Mouse (Mus musculus) forebrain, embryonic 16.5 days (tissue): Measurements from ENCODE around the gene Zfp414. TPM values are rescaled to one million over a fixed set of nuclear protein-coding genes. Genes with fewer than 3 reads are reported as not detected.

ENCODE experiments used
- ATAC-seq: fragments of 200-750 bp; cut with Nextera tagmentation; 2 replicates; pipeline ENCODE4 v1.8.0; 2017; ENCODE audit warnings: mild to moderate bottlenecking, moderate library complexity
- H3K27ac ChIP-seq: fragments of 300-500 bp; sonication (generic); 2 replicates; pipeline ENCODE4 v1.5.1; 2014; ENCODE audit warnings: low read length, control low read depth
- H3K27me3 ChIP-seq: fragments of 300-500 bp; sonication (generic); replicated peaks from 2 replicates; pipeline ENCODE4 v1.6.1; 2014; ENCODE audit warnings: low read length; ENCODE audit not compliant: control insufficient read depth, insufficient read depth
- H3K36me3 ChIP-seq: fragments of 300-500 bp; sonication (generic); 2 replicates; pipeline ENCODE4 v1.6.1; 2014; ENCODE audit not compliant: control insufficient read depth, insufficient read depth
- H3K4me1 ChIP-seq: fragments of 300-500 bp; sonication (generic); replicated peaks from 2 replicates; pipeline ENCODE4 v1.6.1; 2014; ENCODE audit warnings: low read length; ENCODE audit not compliant: control insufficient read depth, insufficient read depth
- H3K4me2 ChIP-seq: fragments of 300-500 bp; sonication (generic); 2 replicates; pipeline ENCODE4 v1.6.1; 2014; ENCODE audit warnings: mild to moderate bottlenecking, low read length, control low read depth
- H3K4me3 ChIP-seq: fragments of 300-500 bp; sonication (generic); replicated peaks from 2 replicates; pipeline ENCODE4 v1.5.1; 2014; ENCODE audit warnings: mild to moderate bottlenecking, low read length, control low read depth
- H3K9ac ChIP-seq: fragments of 300-500 bp; sonication (generic); replicated peaks from 2 replicates; pipeline ENCODE4 v1.6.1; 2014; ENCODE audit warnings: low read depth, low read length, control low read depth
- H3K9me3 ChIP-seq: fragments of 300-500 bp; sonication (generic); 2 replicates; pipeline ENCODE4 v1.6.1; 2016; ENCODE audit warnings: low read length; ENCODE audit not compliant: control insufficient read depth
- WGBS: fragments of 180-500 bp; shearing (Covaris S2); extraction: QIAGEN DNeasy Blood & Tissue Kit; methylation state at CpG from one replicate; pipeline ENCODE4 v1.1.7; 2014; 5-methylcytosine and 5-hydroxymethylcytosine counted together
- polyA plus RNA-seq: library from polyadenylated mRNA; unstranded; fragments of >200 nt; fragmentation: Nextera tagmentation; extraction: Ambion mirVana; gene quantifications from 2 replicates; pipeline ENCODE4 v1.2.1, GENCODE M21; 2015

The Zfp414 gene
- 49.0 and 58.2 TPM in 2 replicates for polyA plus RNA-seq

- WGBS, result 2% methylated on average over 32 of the region's 35 CpGs
These were observed at the start of gene Zfp414 for GRCm38 (mm10) chr17:33628621-33629486. Gene Zfp414, plus strand, starts transcription at chr17:33629090.

GRCm38 (mm10) chr17:33584061-33584460 is 44.8 kb upstream of the Zfp414 start:
- no peaks in the 10 kb centered on the region for H3K36me3 ChIP-seq
- no peak overlapping the region for H3K27ac ChIP-seq
- H3K9ac ChIP-seq, result no peak overlapping the region
- no peaks in the 10 kb centered on the region for H3K9me3 ChIP-seq
- no peak for ATAC-seq
- no peaks in the 10 kb centered on the region for H3K4me1 ChIP-seq
- H3K27me3 ChIP-seq, result no peaks in the 10 kb centered on the region
- H3K4me2 ChIP-seq, result no peak overlapping the region
- no peak overlapping the region for H3K4me3 ChIP-seq
- 84% methylated on average over 4 of the region's 4 CpGs for WGBS

More at GRCm38 (mm10) chr17:33628621-33629486, at the start of gene Zfp414:
- peak; percentile 95 for ATAC-seq
- Histone ChIP-seq H3K9me3 (no peaks in the 10 kb centered on the region), H3K4me2 (peak within 1 kb of the TSS; percentile 74), H3K9ac (peak within 1 kb of the TSS; percentile 94), H3K36me3 (no peaks in the 10 kb centered on the region), H3K4me3 (peak within 1 kb of the TSS; percentile 76), H3K27ac (peak within 1 kb of the TSS; percentile 97), H3K27me3 (no peaks in the 10 kb centered on the region), H3K4me1 (peaks cover 25% of the 10 kb centered on the region)

- no peaks in the 10 kb centered on the region for H3K9me3 ChIP-seq
- no peak overlapping the region for H3K4me2 ChIP-seq
- no peaks in the 10 kb centered on the region for H3K27me3 ChIP-seq
- no peak for ATAC-seq
- no peaks in the 10 kb centered on the region for H3K4me1 ChIP-seq
- no peak overlapping the region for H3K9ac ChIP-seq
- H3K27ac ChIP-seq, result no peak overlapping the region
- no peak overlapping the region for H3K4me3 ChIP-seq
- H3K36me3 ChIP-seq, result no peaks in the 10 kb centered on the region
- 84% methylated on average over 17 of the region's 17 CpGs for WGBS
These were observed 42.9 kb upstream of the Zfp414 start for GRCm38 (mm10) chr17:33586011-33586410.

- H3K9me3 ChIP-seq, result no peaks in the 10 kb centered on the region
- H3K36me3 ChIP-seq, result no peaks in the 10 kb centered on the region
- H3K27ac ChIP-seq, result no peak overlapping the region
- H3K4me1 ChIP-seq, result no peaks in the 10 kb centered on the region
- H3K9ac ChIP-seq, result no peak overlapping the region
- H3K4me3 ChIP-seq, result no peak overlapping the region
- ATAC-seq, result no peak
- H3K4me2 ChIP-seq, result no peak overlapping the region
- H3K27me3 ChIP-seq, result no peaks in the 10 kb centered on the region
These were observed 31.6 kb upstream of the Zfp414 start for GRCm38 (mm10) chr17:33597271-33597670.

GRCm38 (mm10) chr17:33598506-33598905 is 30.4 kb upstream of the Zfp414 start:
- ATAC-seq, result no peak
- Histone ChIP-seq H3K36me3 (no peaks in the 10 kb centered on the region), H3K4me1 (no peaks in the 10 kb centered on the region), H3K9ac (no peak overlapping the region), H3K9me3 (no peaks in the 10 kb centered on the region), H3K27me3 (no peaks in the 10 kb centered on the region), H3K27ac (no peak overlapping the region), H3K4me2 (no peak overlapping the region), H3K4me3 (no peak overlapping the region)
- WGBS, result 87% methylated on average over 5 of the region's 5 CpGs

- Histone ChIP-seq H3K9ac (no peak overlapping the region), H3K27ac (no peak overlapping the region), H3K36me3 (no peaks in the 10 kb centered on the region), H3K9me3 (no peaks in the 10 kb centered on the region), H3K4me1 (no peaks in the 10 kb centered on the region), H3K27me3 (no peaks in the 10 kb centered on the region), H3K4me2 (no peak overlapping the region), H3K4me3 (no peak overlapping the region)
- no peak for ATAC-seq
- WGBS, result 86% methylated on average over 8 of the region's 8 CpGs
These were observed 28.9 kb upstream of the Zfp414 start for GRCm38 (mm10) chr17:33599836-33600475.

- WGBS, result 65% methylated on average over 3 of the region's 3 CpGs
- ATAC-seq, result no peak
- H3K4me3 ChIP-seq, result no peak overlapping the region
- no peaks in the 10 kb centered on the region for H3K4me1 ChIP-seq
- H3K36me3 ChIP-seq, result no peaks in the 10 kb centered on the region
- no peak overlapping the region for H3K27ac ChIP-seq
- no peak overlapping the region for H3K4me2 ChIP-seq
- H3K9me3 ChIP-seq, result no peaks in the 10 kb centered on the region
- no peak overlapping the region for H3K9ac ChIP-seq
- no peaks in the 10 kb centered on the region for H3K27me3 ChIP-seq
These were observed 28.1 kb upstream of the Zfp414 start for GRCm38 (mm10) chr17:33600831-33601230.

GRCm38 (mm10) chr17:33601947-33602346 is 26.9 kb upstream of the Zfp414 start:
- 85% methylated on average over 12 of the region's 12 CpGs for WGBS
- ATAC-seq, result no peak
- H3K9ac ChIP-seq, result no peak overlapping the region

GRCm38 (mm10) chr17:33607273-33607672 is 21.6 kb upstream of the Zfp414 start:
- H3K4me1 ChIP-seq, result no peaks in the 10 kb centered on the region
- H3K27ac ChIP-seq, result no peak overlapping the region
- no peak overlapping the region for H3K4me3 ChIP-seq
- WGBS, result 88% methylated on average over 2 of the region's 2 CpGs
- no peaks in the 10 kb centered on the region for H3K27me3 ChIP-seq
- H3K4me2 ChIP-seq, result no peak overlapping the region
- ATAC-seq, result no peak
- H3K36me3 ChIP-seq, result no peaks in the 10 kb centered on the region
- H3K9ac ChIP-seq, result no peak overlapping the region
- H3K9me3 ChIP-seq, result no peaks in the 10 kb centered on the region

More at GRCm38 (mm10) chr17:33601947-33602346, 26.9 kb upstream of the Zfp414 start:
- Histone ChIP-seq H3K36me3 (no peaks in the 10 kb centered on the region), H3K4me1 (no peaks in the 10 kb centered on the region), H3K27me3 (no peaks in the 10 kb centered on the region), H3K9me3 (no peaks in the 10 kb centered on the region), H3K4me3 (no peak overlapping the region), H3K27ac (no peak overlapping the region), H3K4me2 (no peak overlapping the region)
